Mouse (Mus musculus): ENCODE measurements around the gene Drc7. TPM values are rescaled to one million over a fixed set of nuclear protein-coding genes. Genes with fewer than 3 reads are reported as not detected.
"Not testable (repeated sequence)": the region's sequence is repeated elsewhere in the genome, so short reads cannot be mapped to it uniquely, and the experiment has no call there.

The Drc7 gene
- polyA plus RNA-seq, 1 experiment from 2014 or later = 2.4 TPM

DNA sequence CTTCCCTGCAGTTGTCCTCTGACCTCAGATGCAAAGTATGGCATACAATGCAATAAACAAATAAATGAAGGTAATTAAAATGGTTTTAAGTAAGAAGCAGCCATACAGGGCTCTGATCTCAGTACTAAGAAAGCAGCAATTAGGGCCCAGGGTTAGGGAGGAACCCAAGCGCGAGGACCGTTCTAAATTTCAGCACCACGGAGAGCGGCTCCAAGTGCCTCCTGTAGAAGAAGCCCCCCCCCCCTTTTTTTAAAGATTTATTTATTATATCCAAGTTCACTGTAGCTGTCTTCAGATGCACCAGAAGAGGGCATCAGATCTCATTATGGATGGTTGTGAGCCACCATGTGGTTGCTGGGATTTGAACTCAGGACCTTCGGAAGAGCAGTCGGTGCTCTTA, 26.5 kb upstream of the Drc7 start:
- H3K9ac ChIP-seq; H3K4me3 ChIP-seq (replicated peaks); H3K4me2 ChIP-seq (replicated peaks); H3K4me1 ChIP-seq; H3K9me3 ChIP-seq (replicated peaks); ATAC-seq (ENCODE audit: insufficient number of reproducible peaks, low FRiP score, low TSS enrichment, low read depth); H3K27ac ChIP-seq (replicated peaks); H3K36me3 ChIP-seq; H3K27me3 ChIP-seq: not testable (repeated sequence)
- WGBS = 60% methylated on average over 7 of the region's 7 CpGs

DNA sequence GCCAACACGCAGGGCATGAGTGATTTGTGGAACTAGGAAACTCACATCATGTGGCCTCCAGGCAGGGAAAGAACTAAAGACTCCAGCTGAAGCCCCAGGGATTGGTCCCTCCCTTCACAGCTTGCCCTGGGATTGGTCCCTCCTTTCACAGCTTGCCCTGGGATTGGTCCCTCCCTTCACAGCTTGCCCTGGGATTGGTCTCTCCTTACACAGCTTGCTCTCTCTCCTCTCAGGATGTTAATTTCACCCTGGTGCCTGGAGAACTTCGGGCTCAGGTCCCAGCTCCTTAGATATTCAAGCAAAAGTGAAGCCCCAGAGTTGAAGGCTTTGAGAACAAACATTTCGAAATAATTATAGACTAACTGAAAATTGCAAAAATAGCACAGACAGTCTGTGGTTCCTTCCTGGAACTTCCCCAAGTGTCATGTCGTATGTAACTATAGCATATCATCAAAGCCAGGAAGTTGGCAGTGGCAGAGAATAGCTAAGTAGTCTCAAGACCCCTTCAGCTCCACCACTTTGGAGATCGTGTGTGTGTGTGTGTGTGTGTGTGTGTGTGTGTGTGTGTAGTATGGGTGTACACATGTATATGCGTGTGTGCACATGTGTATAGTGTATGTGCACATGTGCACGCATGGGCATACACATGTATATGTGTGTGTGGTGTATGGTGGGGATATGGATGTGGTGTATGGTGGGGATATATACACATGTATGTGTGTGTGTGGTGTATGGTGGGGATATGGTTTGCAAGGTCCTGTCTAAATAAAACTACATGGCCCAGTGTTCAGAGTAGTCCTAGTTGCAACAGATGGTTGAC, 17.6 kb upstream of the Drc7 start:
- no peak overlapping the region for H3K4me2 ChIP-seq (replicated peaks)
- peak; percentile 87 for ATAC-seq (ENCODE audit: insufficient number of reproducible peaks, low FRiP score, low TSS enrichment, low read depth)
- no peak overlapping the region for H3K4me3 ChIP-seq (replicated peaks)
- no peaks in the 10 kb centered on the region for H3K27me3 ChIP-seq
- H3K9ac ChIP-seq = no peak overlapping the region
- no peaks in the 10 kb centered on the region for H3K9me3 ChIP-seq (replicated peaks)
- 44% methylated on average over 7 of the region's 7 CpGs for WGBS
- H3K36me3 ChIP-seq = no peaks in the 10 kb centered on the region
- peak overlapping the region; percentile 66 for H3K27ac ChIP-seq (replicated peaks)
- peaks cover 17% of the 10 kb centered on the region for H3K4me1 ChIP-seq

DNA sequence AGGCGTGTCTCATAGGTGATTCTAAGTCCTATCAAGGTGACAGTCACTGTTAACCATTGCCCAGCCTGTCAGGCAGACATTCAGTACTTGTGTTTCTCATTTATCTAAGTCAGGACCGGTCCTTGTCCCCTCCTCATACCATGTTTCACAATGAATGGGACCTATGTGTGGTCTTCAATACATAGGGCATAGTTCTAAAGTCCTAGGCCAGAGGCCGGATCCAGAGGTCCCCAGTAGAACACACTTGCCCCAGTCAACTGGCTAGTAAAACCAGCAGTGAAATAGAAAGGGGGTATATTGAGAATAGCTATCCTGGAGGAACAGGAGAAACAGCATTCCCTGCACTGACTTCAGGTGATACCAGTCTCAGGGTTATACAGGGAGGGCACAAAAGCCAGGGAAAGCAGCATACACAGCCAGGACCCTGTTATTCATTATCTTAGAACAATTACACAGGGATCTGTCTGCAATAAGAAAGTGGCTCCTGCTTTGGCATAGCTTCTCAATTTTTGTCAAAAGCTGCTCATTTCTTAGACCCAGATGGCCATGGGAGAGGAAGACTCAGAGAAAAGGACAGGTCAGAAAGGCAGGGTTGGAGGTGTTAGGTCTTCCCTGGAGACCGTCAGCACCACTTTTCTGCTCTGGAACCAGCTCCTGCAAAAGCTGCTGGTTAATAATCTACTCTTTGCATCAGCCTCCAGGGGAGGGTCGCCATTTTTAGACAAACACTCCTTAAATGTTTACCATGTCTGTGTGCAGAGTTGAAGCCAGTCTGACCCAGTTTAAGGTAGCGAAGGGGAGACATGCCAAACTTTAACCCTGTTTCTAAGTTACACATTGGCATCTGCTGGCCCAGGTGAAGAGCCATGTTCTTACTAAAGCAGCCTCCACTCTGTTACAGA, 12.8 kb upstream of the Drc7 start:
- whole genome bisulfite sequencing = 62% methylated on average over 6 of the region's 6 CpGs
- Histone ChIP-seq H3K9me3 (replicated peaks) (no peaks in the 10 kb centered on the region), H3K27me3 (no peaks in the 10 kb centered on the region), H3K4me2 (replicated peaks) (no peak overlapping the region), H3K9ac (no peak overlapping the region), H3K4me1 (peaks cover 4% of the 10 kb centered on the region; the same call in 1 of the 2 replicates), H3K27ac (replicated peaks) (no peak overlapping the region), H3K4me3 (replicated peaks) (no peak overlapping the region), H3K36me3 (no peaks in the 10 kb centered on the region)
- ATAC-seq (ENCODE audit: insufficient number of reproducible peaks, low FRiP score, low TSS enrichment, low read depth) = no peak

DNA sequence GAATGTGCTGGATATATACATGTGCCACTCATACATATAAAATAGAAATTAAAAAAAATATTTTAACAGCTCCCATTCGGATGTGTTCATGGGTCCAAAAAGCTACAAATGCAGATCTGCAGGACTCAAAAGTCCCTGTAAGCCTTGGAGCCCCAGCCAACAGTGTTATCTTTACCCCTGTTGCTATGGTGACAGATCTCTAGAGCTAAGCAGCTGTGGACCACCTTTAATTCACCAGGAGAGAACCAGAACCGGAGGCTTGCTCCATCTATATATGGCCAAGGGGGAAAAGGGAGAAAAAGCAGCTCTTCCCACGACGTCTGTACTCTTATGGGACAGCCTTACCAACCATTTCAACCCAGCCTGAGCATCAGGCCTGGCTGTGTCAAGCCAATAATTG, 10.1 kb upstream of the Drc7 start:
- 63% methylated on average over 4 of the region's 4 CpGs for WGBS
- no peak for ATAC-seq (ENCODE audit: insufficient number of reproducible peaks, low FRiP score, low TSS enrichment, low read depth)
- no peak overlapping the region for H3K9ac ChIP-seq
- no peak overlapping the region for H3K4me2 ChIP-seq (replicated peaks)
- H3K4me1 ChIP-seq = no peaks in the 10 kb centered on the region
- H3K27ac ChIP-seq (replicated peaks) = no peak overlapping the region
- H3K36me3 ChIP-seq = no peaks in the 10 kb centered on the region
- no peaks in the 10 kb centered on the region for H3K9me3 ChIP-seq (replicated peaks)
- no peaks in the 10 kb centered on the region for H3K27me3 ChIP-seq
- H3K4me3 ChIP-seq (replicated peaks) = no peak overlapping the region

DNA sequence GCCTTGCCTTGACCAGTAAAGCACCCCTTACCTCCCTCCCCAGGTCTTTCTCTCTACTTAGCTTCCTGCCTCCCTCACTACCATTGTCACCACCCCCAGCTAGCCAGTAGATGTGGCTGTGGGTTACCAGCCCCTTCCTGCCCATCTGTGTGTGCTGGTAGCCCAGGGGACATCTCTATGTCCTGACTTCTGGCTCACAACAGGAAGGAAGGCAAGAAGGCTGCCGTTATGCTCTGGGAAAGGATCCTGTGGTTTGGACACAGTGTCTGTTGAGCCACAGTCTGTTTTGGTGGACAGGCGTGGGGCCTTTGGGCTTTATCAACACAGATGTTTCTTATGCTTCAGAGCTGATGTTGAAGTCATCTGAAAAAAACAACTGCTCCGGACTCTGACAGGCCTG, 7.9 kb upstream of the Drc7 start:
- H3K27me3 ChIP-seq = no peaks in the 10 kb centered on the region
- no peak for ATAC-seq (ENCODE audit: insufficient number of reproducible peaks, low FRiP score, low TSS enrichment, low read depth)
- no peak overlapping the region for H3K9ac ChIP-seq
- H3K36me3 ChIP-seq = no peaks in the 10 kb centered on the region
- H3K9me3 ChIP-seq (replicated peaks) = no peaks in the 10 kb centered on the region
- H3K27ac ChIP-seq (replicated peaks) = no peak overlapping the region
- H3K4me3 ChIP-seq (replicated peaks) = no peak overlapping the region
- no peaks in the 10 kb centered on the region for H3K4me1 ChIP-seq
- WGBS = 48% methylated on average over 3 of the region's 3 CpGs
- no peak overlapping the region for H3K4me2 ChIP-seq (replicated peaks)

DNA sequence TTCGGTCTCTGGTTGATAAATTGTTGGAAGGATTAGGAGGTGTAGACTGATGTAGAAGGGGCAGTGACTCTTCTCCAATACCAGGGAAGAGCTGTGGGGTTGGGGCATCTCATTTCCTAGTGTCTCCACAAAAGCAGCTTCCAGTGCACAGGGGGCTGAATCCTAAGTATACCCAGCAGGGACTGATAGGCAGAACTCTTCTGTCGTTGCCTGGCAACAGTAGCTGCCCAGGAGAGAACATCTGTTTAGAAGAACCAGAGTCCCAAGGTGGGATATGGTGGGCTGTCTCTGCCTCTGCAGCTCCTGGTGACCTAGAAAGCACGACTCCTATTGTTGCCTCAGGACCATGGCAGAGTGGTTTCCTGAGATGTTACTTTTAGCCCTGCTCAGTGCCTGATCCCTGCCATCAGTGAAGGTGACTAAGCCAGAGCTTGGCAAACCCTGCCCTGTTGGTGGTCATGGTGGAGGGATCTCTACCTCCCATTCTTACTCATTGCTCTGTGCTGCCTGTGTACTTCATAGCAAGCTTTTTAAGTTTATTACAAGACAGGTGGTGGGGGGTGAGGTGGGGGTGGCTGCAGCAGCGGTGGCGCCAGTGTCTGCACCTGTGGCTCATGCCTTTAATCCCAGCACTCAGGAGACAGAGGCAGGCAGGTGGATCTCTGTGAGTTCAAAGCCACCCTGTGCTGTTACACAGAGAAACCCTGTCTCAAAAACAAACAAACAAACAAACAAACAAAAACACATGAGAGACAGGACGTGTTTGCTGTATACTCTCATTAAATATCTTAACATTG, 6.8 kb upstream of the Drc7 start:
- Histone ChIP-seq H3K36me3 (no peaks in the 10 kb centered on the region), H3K27ac (replicated peaks) (no peak overlapping the region), H3K9ac (no peak overlapping the region), H3K27me3 (no peaks in the 10 kb centered on the region), H3K4me3 (replicated peaks) (no peak overlapping the region), H3K9me3 (replicated peaks) (no peaks in the 10 kb centered on the region), H3K4me1 (no peaks in the 10 kb centered on the region), H3K4me2 (replicated peaks) (no peak overlapping the region)
- ATAC-seq (ENCODE audit: insufficient number of reproducible peaks, low FRiP score, low TSS enrichment, low read depth) = no peak
- WGBS = 66% methylated on average over 6 of the region's 6 CpGs

DNA sequence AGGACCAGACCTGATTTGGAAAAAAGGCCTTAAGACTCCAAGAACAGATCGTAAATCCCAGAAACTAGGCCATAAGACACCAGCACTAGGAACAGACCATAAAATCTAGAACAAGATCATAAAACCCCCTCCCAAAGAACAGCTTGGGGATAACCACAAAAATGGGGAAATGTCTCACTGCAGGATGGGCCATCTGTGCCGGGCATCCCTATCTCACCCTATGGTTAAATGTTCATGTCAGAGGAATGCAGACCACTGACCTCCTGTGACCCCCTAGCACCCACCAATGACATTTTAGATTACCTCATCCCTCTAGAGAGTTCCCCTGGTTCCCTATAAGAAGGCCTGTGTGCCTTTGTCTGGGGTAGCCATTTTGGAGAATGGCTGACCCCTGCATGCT, 5.3 kb upstream of the Drc7 start:
- no peaks in the 10 kb centered on the region for H3K9me3 ChIP-seq (replicated peaks)
- no peak overlapping the region for H3K4me2 ChIP-seq (replicated peaks)
- H3K27ac ChIP-seq (replicated peaks) = no peak overlapping the region
- H3K4me1 ChIP-seq = no peaks in the 10 kb centered on the region
- no peaks in the 10 kb centered on the region for H3K27me3 ChIP-seq
- no peaks in the 10 kb centered on the region for H3K36me3 ChIP-seq
- H3K9ac ChIP-seq = no peak overlapping the region
- WGBS = 49% methylated on average over 2 of the region's 2 CpGs
- H3K4me3 ChIP-seq (replicated peaks) = no peak overlapping the region
- ATAC-seq (ENCODE audit: insufficient number of reproducible peaks, low FRiP score, low TSS enrichment, low read depth) = no peak

DNA sequence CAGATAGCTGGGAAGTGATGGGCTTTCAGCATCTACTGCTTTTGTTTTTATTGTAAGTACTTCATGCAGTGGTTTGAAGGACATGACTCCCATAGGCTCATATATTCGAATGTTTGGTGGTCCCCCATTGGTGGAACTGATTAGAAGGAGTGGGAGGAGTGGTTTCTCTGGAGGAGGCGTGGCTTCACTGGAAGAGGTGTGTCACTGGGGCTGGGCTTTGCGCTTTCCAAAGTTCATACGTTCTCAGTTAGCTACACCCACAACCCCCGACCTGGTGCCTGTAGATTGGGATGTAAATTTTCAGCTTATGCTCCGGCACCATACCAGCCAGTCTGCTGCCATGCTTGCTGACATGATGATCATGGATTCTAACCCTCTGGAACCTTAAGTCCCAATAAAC, 465 bp upstream of the Drc7 start:
- ATAC-seq (ENCODE audit: insufficient number of reproducible peaks, low FRiP score, low TSS enrichment, low read depth) = no peak
- Histone ChIP-seq H3K9me3 (replicated peaks) (no peaks in the 10 kb centered on the region), H3K27me3 (no peaks in the 10 kb centered on the region), H3K4me3 (replicated peaks) (no peak overlapping the region), H3K4me2 (replicated peaks) (no peak overlapping the region), H3K9ac (no peak overlapping the region), H3K27ac (replicated peaks) (no peak overlapping the region), H3K36me3 (no peaks in the 10 kb centered on the region), H3K4me1 (no peaks in the 10 kb centered on the region)
- WGBS = 58% methylated on average over 6 of the region's 6 CpGs

DNA sequence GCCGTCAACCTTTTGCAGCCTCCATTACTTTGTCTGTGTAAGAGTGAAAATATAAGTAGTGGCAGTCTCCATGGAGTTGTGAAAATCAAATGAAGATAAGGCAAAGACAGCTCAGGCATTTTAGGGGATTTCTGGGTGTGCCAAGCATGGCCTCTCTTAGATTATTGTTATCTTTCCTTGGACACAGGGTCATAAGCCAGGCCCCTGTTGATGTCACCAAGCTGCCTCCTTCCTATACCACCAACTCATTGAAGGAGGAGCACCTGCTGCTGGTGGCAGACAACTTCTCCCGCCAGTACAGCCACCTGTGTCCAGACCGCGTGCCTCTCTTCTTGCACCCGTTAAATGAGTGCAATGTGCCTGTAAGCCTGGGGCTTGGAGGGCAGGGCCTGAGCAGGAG, 1.5 kb downstream of the Drc7 start:
- Histone ChIP-seq H3K9ac (no peak overlapping the region), H3K36me3 (no peaks in the 10 kb centered on the region), H3K27ac (replicated peaks) (no peak overlapping the region), H3K4me1 (no peaks in the 10 kb centered on the region), H3K4me3 (replicated peaks) (no peak overlapping the region), H3K4me2 (replicated peaks) (no peak overlapping the region), H3K27me3 (no peaks in the 10 kb centered on the region), H3K9me3 (replicated peaks) (no peaks in the 10 kb centered on the region)
- ATAC-seq (ENCODE audit: insufficient number of reproducible peaks, low FRiP score, low TSS enrichment, low read depth) = no peak
- 77% methylated on average over 5 of the region's 5 CpGs for WGBS

DNA sequence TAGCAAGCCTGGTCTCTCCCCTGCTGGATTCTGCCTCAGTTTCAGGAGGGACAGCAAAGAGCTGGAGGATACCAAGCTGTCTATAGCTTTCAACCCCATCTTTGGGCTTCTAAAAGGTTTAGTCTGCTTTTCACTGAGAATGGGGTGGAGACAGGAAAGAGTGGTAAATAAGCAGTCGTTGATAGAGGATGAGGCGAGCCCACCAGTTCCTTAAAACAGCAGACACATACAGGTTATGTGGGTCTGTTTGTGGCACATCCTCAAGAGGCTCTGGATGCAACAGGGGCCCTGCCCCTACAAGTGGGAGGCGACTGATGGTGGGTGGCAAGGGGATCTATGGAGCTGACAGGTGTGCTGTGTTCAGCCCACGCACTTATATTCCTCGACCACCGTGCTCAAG, 3.8 kb downstream of the Drc7 start:
- no peaks in the 10 kb centered on the region for H3K36me3 ChIP-seq
- no peaks in the 10 kb centered on the region for H3K4me1 ChIP-seq
- no peak overlapping the region for H3K4me2 ChIP-seq (replicated peaks)
- H3K27me3 ChIP-seq = no peaks in the 10 kb centered on the region
- no peak overlapping the region for H3K27ac ChIP-seq (replicated peaks)
- no peak for ATAC-seq (ENCODE audit: insufficient number of reproducible peaks, low FRiP score, low TSS enrichment, low read depth)
- no peak overlapping the region for H3K9ac ChIP-seq
- no peaks in the 10 kb centered on the region for H3K9me3 ChIP-seq (replicated peaks)
- no peak overlapping the region for H3K4me3 ChIP-seq (replicated peaks)
- WGBS = 64% methylated on average over 6 of the region's 6 CpGs
